In the genomic region with DNA sequence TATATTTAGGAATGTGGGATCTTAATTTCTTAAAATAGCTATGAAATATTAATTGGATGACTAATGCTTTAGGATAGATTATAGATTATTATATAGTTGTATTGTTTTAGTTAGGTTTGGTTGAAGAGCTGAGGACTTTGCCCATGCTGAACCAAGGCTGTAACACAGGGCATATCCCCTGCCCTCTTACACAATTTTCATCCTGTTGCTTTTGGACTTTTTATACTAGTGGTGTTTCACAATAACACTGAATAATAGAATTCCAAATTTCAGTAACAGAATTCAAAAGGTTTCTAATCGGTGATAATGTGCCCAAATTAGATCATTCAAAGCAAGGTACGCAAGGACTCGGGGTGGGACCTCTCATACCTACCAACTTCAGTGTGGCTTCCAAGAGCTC, we compare ENCODE assay signal across 23 mouse cellular contexts. TPM values are rescaled to one million over a fixed set of nuclear protein-coding genes. Genes with fewer than 3 reads are reported as not detected.
DNase-seq lines count a peak whose midpoint lies in the region; TF ChIP-seq lines count a peak whose summit lies in the region.
"Had no signal": no experiment of that assay in that cellular context is flagged by ENCODE, and none has a peak within 500 bp of the region (broad histone marks: within the 10 kb centered on the region; RNA-seq: fewer than 3 reads in every experiment).

No protein-coding gene starts in this region.

- no peak for TF ChIP-seq POLR2A in liver, adult 2 months (IDR thresholded peaks at IDR 0.05; ENCODE audit: extremely low read depth, insufficient read depth, low read length)

- no peaks in the 10 kb centered on the region for H3K36me3 ChIP-seq in liver, adult 2 months (ENCODE audit: control insufficient read depth, insufficient read depth, low read length)
- H3K36me3 ChIP-seq: G1E had no signal

- H3K9ac ChIP-seq in liver, adult 2 months (ENCODE audit: low read depth, low read length), result no peak overlapping the region

- no peak overlapping the region for H3K4me3 ChIP-seq in liver, adult 2 months (ENCODE audit: insufficient read depth, low read depth, low read length)

- H3K27ac ChIP-seq in liver, adult 2 months (replicated peaks; ENCODE audit: insufficient read depth, low read depth, low read length), result peak overlapping the region; percentile 62

- no peaks in the 10 kb centered on the region for H3K79me2 ChIP-seq in liver, adult 2 months (ENCODE audit: control insufficient read depth, insufficient read depth, low read length)

- peak; percentile 91 for DNase-seq in liver, adult 2 months (ENCODE audit: extremely low read depth, low read depth, low spot score)
- DNase-seq in liver, result no peak
- DNase-seq: adrenal gland, adult 2 months; adrenal gland, adult 8-10 months; adrenal gland, postnatal 10 days; adrenal gland, postnatal 14 days; adrenal gland, postnatal 25 days; adrenal gland, postnatal 36 days; B cell, adult 2 months; cerebellum, adult 11 months; cerebellum, adult 11-12 months; cerebellum, adult 18-20 months; cerebellum, adult 2 months had no signal

- 25% methylated on average over 3 of the region's 3 CpGs for WGBS in liver, adult 2 months

- peaks cover 7% of the 10 kb centered on the region; the same call in 1 of the 2 replicates for H3K4me1 ChIP-seq in liver, adult 2 months (ENCODE audit: control insufficient read depth, insufficient read depth, low read length)

- no peak for TF ChIP-seq CTCF in liver, adult 2 months (IDR thresholded peaks at IDR 0.05; ENCODE audit: low read depth, low read length)

- no peaks in the 10 kb centered on the region for H3K27me3 ChIP-seq in liver, adult 2 months (ENCODE audit: control insufficient read depth, insufficient read depth, low read length)
- H3K27me3 ChIP-seq: Patski had no signal

RNA-seq across cellular contexts. Expression of a gene that starts 57.4 kb away (rescaled TPM):
- not detected in 2 replicates for total RNA-seq in liver, adult 2 months (2014; rRNA removed)
- not detected in 2 replicates for polyA plus RNA-seq in liver, adult 2 months (2012; rRNA removed)
- total RNA-seq: adrenal gland, adult 18-20 months; adrenal gland, adult 2 months; adrenal gland, adult 8-10 months; adrenal gland, postnatal 14 days; adrenal gland, postnatal 25 days; adrenal gland, postnatal 36 days; adrenal gland, postnatal 4 days; CH12.LX; ES-E14; G1E; MEL had no signal
- polyA plus RNA-seq: activated CD4-positive, CD25-positive, alpha-beta regulatory T cell, adult 4 months; adrenal gland, adult 2 months; C2C12; CD4-positive, CD25-positive, alpha-beta regulatory T cell, adult 4 months; G1E; Patski had no signal
